Comparison of ENCODE assay signal across 19 mouse cellular contexts in genomic region chr10:63277010-63277409, GRCm38 (mm10). TPM values are rescaled to one million over a fixed set of nuclear protein-coding genes. Genes with fewer than 3 reads are reported as not detected.
DNase-seq lines count a peak whose midpoint lies in the region; ATAC-seq and TF ChIP-seq lines count a peak whose summit lies in the region.
"Had no signal": no experiment of that assay in that cellular context is flagged by ENCODE, and none has a peak within 500 bp of the region (broad histone marks: within the 10 kb centered on the region; RNA-seq: fewer than 3 reads in every experiment).

No protein-coding gene starts in this region.

- no peaks in the 10 kb centered on the region for H3K4me1 ChIP-seq in testis, adult 2 months (ENCODE audit: control insufficient read depth, insufficient read depth, low read length)
- H3K4me1 ChIP-seq in liver, embryonic 15.5 days (replicated peaks) = peaks cover 65% of the 10 kb centered on the region
- H3K4me1 ChIP-seq in midbrain, embryonic 11.5 days (ENCODE audit: control insufficient read depth, insufficient read depth, low read length) = no peaks in the 10 kb centered on the region
- H3K4me1 ChIP-seq in forebrain, postnatal 0 days (ENCODE audit: insufficient read depth) = no peaks in the 10 kb centered on the region
- H3K4me1 ChIP-seq: embryonic facial prominence, embryonic 15.5 days; forebrain, embryonic 15.5 days; hindbrain, embryonic 12.5 days; limb, embryonic 10.5 days; lung, embryonic 15.5 days; midbrain, embryonic 13.5 days had no signal

- 14% methylated on average over 3 of the region's 3 CpGs for WGBS in liver, embryonic 15.5 days (ENCODE audit: insufficient replicate concordance)
- 91% methylated on average over 3 of the region's 3 CpGs for WGBS in midbrain, embryonic 11.5 days
- 87% methylated on average over 3 of the region's 3 CpGs for whole genome bisulfite sequencing in forebrain, postnatal 0 days

- H3K36me3 ChIP-seq in testis, adult 2 months (ENCODE audit: control insufficient read depth, insufficient read depth, low read length) = no peaks in the 10 kb centered on the region
- peaks cover 57% of the 10 kb centered on the region for H3K36me3 ChIP-seq in liver, embryonic 15.5 days (replicated peaks)
- no peaks in the 10 kb centered on the region for H3K36me3 ChIP-seq in midbrain, embryonic 11.5 days (ENCODE audit: control insufficient read depth, insufficient read depth, low read length)
- H3K36me3 ChIP-seq in forebrain, postnatal 0 days (ENCODE audit: insufficient read depth) = peaks cover 29% of the 10 kb centered on the region

- H3K9ac ChIP-seq in liver, embryonic 15.5 days = peak overlapping the region; percentile 42; the same call in 1 of the 2 replicates
- H3K9ac ChIP-seq in midbrain, embryonic 11.5 days (ENCODE audit: low read length) = no peak overlapping the region
- no peak overlapping the region for H3K9ac ChIP-seq in forebrain, postnatal 0 days
- H3K9ac ChIP-seq: embryonic facial prominence, embryonic 15.5 days; forebrain, embryonic 15.5 days; hindbrain, embryonic 12.5 days; lung, embryonic 15.5 days; midbrain, embryonic 13.5 days had no signal

- TF ChIP-seq POLR2A in testis, adult 2 months (IDR thresholded peaks at IDR 0.05; ENCODE audit: control insufficient read depth, low read depth, low read length) = no peak

- no peaks in the 10 kb centered on the region for H3K9me3 ChIP-seq in liver, embryonic 15.5 days (replicated peaks)
- no peaks in the 10 kb centered on the region for H3K9me3 ChIP-seq in midbrain, embryonic 11.5 days (ENCODE audit: control insufficient read depth, low read length)
- no peaks in the 10 kb centered on the region for H3K9me3 ChIP-seq in forebrain, postnatal 0 days (ENCODE audit: low read length)
- H3K9me3 ChIP-seq: embryonic facial prominence, embryonic 15.5 days; forebrain, embryonic 15.5 days; hindbrain, embryonic 12.5 days; limb, embryonic 10.5 days; lung, embryonic 15.5 days; midbrain, embryonic 13.5 days had no signal

- ATAC-seq in common myeloid progenitor, adult 5-6 weeks (replicated peaks; ENCODE audit: low read depth, poor library complexity, severe bottlenecking) = peak; percentile 96
- ATAC-seq in liver, embryonic 15.5 days (ENCODE audit: insufficient read depth) = peak; percentile 91
- no peak for ATAC-seq in midbrain, embryonic 11.5 days (ENCODE audit: low FRiP score)
- no peak for ATAC-seq in forebrain, postnatal 0 days
- ATAC-seq: forebrain, embryonic 15.5 days; midbrain, embryonic 13.5 days had no signal

- H3K27me3 ChIP-seq in testis, adult 2 months (ENCODE audit: control insufficient read depth, insufficient read depth, low read length) = no peaks in the 10 kb centered on the region
- H3K27me3 ChIP-seq in liver, embryonic 15.5 days = no peaks in the 10 kb centered on the region
- no peaks in the 10 kb centered on the region for H3K27me3 ChIP-seq in midbrain, embryonic 11.5 days (ENCODE audit: control insufficient read depth, insufficient read depth, low read length)
- no peaks in the 10 kb centered on the region for H3K27me3 ChIP-seq in forebrain, postnatal 0 days (ENCODE audit: insufficient read depth, low read length)
- H3K27me3 ChIP-seq: embryonic facial prominence, embryonic 15.5 days; forebrain, embryonic 15.5 days; hindbrain, embryonic 12.5 days; lung, embryonic 15.5 days; midbrain, embryonic 13.5 days had no signal

- peak overlapping the region; percentile 77; the same call in 1 of the 2 replicates for H3K27ac ChIP-seq in testis, adult 2 months (ENCODE audit: control insufficient read depth, insufficient read depth, low read depth, low read length)
- peak overlapping the region; percentile 96 for H3K27ac ChIP-seq in liver, embryonic 15.5 days (replicated peaks)
- H3K27ac ChIP-seq in midbrain, embryonic 11.5 days (ENCODE audit: low read depth, low read length) = no peak overlapping the region
- H3K27ac ChIP-seq in forebrain, postnatal 0 days (ENCODE audit: low read depth, low read length) = no peak overlapping the region
- H3K27ac ChIP-seq: embryonic facial prominence, embryonic 15.5 days; forebrain, embryonic 15.5 days; hindbrain, embryonic 12.5 days; limb, embryonic 10.5 days; lung, embryonic 15.5 days; midbrain, embryonic 13.5 days had no signal

- no peak overlapping the region for H3K4me3 ChIP-seq in testis, adult 2 months (ENCODE audit: control insufficient read depth, low read depth, low read length)
- peak overlapping the region; percentile 45 for H3K4me3 ChIP-seq in liver, embryonic 15.5 days (replicated peaks)
- H3K4me3 ChIP-seq in midbrain, embryonic 11.5 days (ENCODE audit: low read depth, low read length) = no peak overlapping the region
- no peak overlapping the region for H3K4me3 ChIP-seq in forebrain, postnatal 0 days (ENCODE audit: low read depth, low read length)
- H3K4me3 ChIP-seq: embryonic facial prominence, embryonic 15.5 days; forebrain, embryonic 15.5 days; hindbrain, embryonic 12.5 days; limb, embryonic 10.5 days; lung, embryonic 15.5 days; midbrain, embryonic 13.5 days had no signal

- H3K4me2 ChIP-seq in liver, embryonic 15.5 days = peak overlapping the region; percentile 63
- no peak overlapping the region for H3K4me2 ChIP-seq in midbrain, embryonic 11.5 days
- no peak overlapping the region for H3K4me2 ChIP-seq in forebrain, postnatal 0 days (ENCODE audit: low read depth)
- H3K4me2 ChIP-seq: embryonic facial prominence, embryonic 15.5 days; forebrain, embryonic 15.5 days; hindbrain, embryonic 12.5 days; lung, embryonic 15.5 days; midbrain, embryonic 13.5 days had no signal

- TF ChIP-seq CTCF in testis, adult 2 months (IDR thresholded peaks at IDR 0.05; ENCODE audit: control insufficient read depth, insufficient read depth, insufficient replicate concordance, low read depth, low read length) = no peak
- no peak for TF ChIP-seq CTCF in forebrain, postnatal 0 days (IDR thresholded peaks at IDR 0.05; ENCODE audit: low read depth)

- DNase-seq in testis, postnatal 10 days (ENCODE audit: low spot score) = no peak
- no peak for DNase-seq in midbrain, embryonic 11.5 days (ENCODE audit: low spot score, missing footprints)
- DNase-seq in forebrain, postnatal 0 days = no peak
- DNase-seq in thymus, postnatal 14 days = no peak
- DNase-seq: adrenal gland, postnatal 14 days; cerebellum, adult 11-12 months; kidney, adult 18-20 months; layer of hippocampus, postnatal 36 days; right cerebral cortex, postnatal 4 days; thymus, adult 18-20 months had no signal

RNA-seq across cellular contexts. Expression of gene Herc4, which starts 33.4 kb away (rescaled TPM):
- polyA plus RNA-seq in testis, adult 2 months (2012; rRNA removed) = 60.8 and 71.4 TPM in 2 replicates
- 60.8 and 69.6 TPM in 2 replicates for total RNA-seq in common myeloid progenitor, adult 5-6 weeks (2017)
- polyA plus RNA-seq in liver, embryonic 15.5 days (2015; fragmentation: Nextera tagmentation; extraction: Ambion mirVana) = 26.8 and 31.3 TPM in 2 replicates
- polyA plus RNA-seq in midbrain, embryonic 11.5 days (2014; fragmentation: Nextera tagmentation; extraction: Ambion mirVana) = 53.9 and 54.6 TPM in 2 replicates
- total RNA-seq in forebrain, postnatal 0 days (2014; rRNA removed) = 44.4 and 49.3 TPM in 2 replicates
- polyA plus RNA-seq in forebrain, postnatal 0 days (2015; fragmentation: Nextera tagmentation; extraction: Ambion mirVana) = 17.8 and 21.3 TPM in 2 replicates

Comparison
In these comparisons a context has a peak if more than half of its experiments do, and no peak if none do; other contexts are left out.
1. H3K27ac ChIP-seq: peak in testis, adult 2 months (single experiment) and liver, embryonic 15.5 days (single experiment); none in midbrain, embryonic 11.5 days (single experiment) and forebrain, postnatal 0 days (single experiment).
2. ATAC-seq: peak in common myeloid progenitor, adult 5-6 weeks (single experiment) and liver, embryonic 15.5 days (single experiment); none in midbrain, embryonic 11.5 days (single experiment) and forebrain, postnatal 0 days (single experiment).